Mouse (Mus musculus) G1E-ER4 (cell line): ENCODE data around the gene Arhgap28. TPM values are rescaled to one million over a fixed set of nuclear protein-coding genes. Genes with fewer than 3 reads are reported as not detected.

Experiments
- GATA1 ChIP-seq: IDR thresholded peaks from one replicate; pipeline ENCODE4 v1.8.0; 2012; ENCODE audit warnings: low read length, inconsistent platforms
- polyA plus RNA-seq: library from polyadenylated mRNA; stranded (reverse); fragments of >175 nt; gene quantifications from 2 replicates; pipeline ENCODE4 v1.2.3, GENCODE M21; 2012

Arhgap28 gene
- polyA plus RNA-seq, 1 experiment, result not detected

DNA sequence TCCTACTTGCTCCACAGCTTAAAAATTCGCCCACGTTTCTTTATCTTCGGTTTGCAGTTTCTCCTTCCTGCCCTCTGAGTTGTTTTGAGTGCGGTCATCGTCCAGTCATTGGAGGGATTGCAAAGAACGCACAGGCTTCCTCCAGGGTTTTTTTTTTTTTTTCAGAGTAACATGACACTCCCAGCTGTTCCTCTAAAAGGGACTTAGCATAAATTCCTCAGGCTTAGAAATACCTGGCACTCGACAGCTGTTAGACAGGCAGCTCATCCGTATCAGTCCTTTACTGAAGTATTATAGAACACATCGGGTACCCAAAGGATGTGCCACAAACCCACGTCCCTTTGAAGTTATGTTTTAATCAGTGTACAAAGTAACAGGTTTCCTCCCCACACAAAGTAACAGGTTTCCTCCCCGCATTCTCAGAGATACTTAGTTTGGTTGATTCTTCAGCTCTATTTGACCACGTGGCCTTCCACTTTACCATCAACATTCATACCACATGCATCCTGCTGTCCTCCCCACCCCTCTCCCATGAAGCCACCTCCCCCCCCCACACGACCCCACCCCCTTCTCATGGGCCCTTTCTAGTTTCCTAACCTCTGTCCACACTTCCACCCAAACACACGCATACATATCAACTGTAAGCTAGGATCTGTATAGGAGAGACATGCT, 7.7 kb downstream of the Arhgap28 start:
- no peak for TF ChIP-seq GATA1

DNA sequence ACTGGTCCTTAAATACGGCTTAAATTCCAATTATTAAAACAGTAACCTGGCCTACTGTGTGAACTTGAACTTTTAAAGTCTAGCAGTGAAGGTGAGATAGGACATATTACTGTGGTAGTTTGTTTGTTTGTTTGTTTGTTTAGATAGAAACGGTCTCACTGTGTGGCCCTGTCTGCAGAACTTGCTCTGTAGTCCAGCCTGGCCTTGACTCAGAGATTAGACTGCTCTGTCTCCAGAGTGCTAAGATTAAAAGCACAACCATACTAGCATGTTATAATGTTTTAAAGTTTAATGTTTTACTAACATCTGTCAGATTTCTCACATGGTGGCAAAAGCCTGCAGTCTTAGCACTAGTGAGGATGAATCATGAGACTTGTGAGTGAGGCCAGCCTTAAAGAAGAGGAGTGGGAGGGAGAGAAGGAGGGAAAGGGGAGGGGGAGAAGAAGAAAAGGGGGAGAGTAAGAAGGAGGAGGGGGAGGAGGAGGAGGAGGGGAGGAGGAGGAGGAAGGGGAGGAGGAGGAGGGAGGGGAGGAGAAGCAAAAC, 8.6 kb downstream of the Arhgap28 start:
- no peak for TF ChIP-seq GATA1

DNA sequence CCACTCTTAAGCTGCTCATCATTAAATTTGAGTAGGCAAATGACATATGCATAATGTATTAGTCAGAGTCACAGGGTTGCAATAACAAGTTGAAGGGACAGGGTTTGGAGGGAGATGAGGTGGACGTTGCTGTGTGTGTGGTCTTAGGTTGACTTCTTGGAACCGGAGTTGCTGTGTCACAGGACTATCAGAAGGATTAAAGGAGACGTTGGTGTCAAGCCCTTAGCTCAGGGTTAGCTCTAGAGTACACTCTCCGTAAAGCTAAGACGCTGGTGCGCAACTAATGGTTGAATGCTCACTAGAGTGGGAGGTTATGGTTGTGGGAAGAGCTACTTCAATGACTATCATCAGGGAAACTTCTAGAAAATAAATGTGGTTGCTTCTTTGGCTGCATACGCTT, 9.1 kb downstream of the Arhgap28 start:
- no peak for TF ChIP-seq GATA1

- TF ChIP-seq GATA1, result no peak
Measured at GRCm38 (mm10) chr17:67993371-67994045, 10.4 kb downstream of the Arhgap28 start.

DNA sequence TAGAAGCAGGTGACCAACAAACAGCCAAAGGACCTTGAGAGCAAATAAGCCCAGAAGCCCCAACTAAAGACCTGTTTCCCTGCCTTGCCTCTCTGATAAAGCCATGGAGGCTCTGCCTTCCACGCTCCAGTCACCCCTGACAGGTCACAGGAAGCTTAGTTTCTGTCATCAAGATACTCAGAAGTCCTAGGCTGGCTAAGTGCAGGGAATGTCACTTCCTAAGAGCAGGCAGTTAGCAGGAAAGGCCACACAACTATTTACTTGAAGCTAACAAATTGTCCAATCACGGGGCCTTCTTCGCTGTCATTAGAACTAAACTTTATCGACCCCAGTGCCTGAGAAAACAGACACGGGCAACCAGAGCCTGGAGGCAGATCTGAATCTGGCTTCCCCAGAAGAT, 14.2 kb downstream of the Arhgap28 start:
- no peak for TF ChIP-seq GATA1

DNA sequence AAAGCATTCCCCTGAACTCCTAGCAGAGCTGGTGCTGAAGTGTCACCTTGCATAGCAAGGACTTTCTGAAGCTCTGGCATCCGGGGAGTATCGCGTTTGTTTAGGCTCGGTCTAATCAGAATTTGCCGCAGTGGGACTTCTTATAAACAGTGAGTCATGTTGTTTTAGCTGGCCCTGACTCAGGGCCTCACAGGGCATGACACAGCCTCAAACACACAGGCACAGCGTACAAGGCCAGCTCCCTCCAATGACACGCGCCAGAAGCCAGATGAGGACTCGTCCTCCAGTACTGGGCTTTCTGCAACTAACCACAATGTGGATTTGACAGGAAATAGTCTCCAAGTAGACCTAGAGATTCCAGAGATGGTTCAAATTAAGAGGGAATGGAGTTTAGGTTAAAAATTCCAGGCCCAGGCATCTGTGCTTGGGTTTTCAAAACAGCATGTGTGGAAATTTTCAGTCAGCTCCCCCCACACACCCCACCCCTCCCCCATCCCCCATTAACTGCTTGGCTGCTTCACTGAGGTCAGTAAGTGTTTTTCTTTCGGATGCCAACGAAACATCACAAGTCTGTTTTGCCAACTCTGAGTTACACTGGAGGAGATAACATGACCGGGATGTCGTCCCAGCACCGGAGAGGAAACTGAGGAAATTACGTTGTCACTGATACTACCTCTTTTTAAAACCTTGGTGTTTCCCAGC, 14.8 kb downstream of the Arhgap28 start:
- TF ChIP-seq GATA1, result no peak

DNA sequence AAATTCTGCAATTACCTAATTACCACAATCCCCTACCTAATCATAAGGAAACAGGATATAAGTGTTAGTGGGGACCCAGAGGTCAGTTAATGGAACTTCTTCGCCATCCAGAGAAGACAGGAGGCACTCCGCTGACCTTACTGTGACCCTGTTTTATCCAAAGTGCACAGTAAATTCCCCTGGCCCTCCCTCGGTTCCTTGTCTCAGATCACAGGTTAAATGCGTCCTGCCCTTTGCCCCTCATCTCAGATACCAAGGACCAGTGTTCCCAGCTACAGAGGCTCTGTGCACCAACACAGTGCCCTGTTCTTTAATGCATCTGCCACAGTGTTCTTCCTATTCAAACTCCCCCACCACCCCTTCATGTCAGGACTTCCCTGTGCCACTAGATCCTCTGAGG, 18.4 kb downstream of the Arhgap28 start:
- no peak for TF ChIP-seq GATA1

GRCm38 (mm10) chr17:67980573-67980972, 23.3 kb downstream of the Arhgap28 start:
- TF ChIP-seq GATA1, result no peak

DNA sequence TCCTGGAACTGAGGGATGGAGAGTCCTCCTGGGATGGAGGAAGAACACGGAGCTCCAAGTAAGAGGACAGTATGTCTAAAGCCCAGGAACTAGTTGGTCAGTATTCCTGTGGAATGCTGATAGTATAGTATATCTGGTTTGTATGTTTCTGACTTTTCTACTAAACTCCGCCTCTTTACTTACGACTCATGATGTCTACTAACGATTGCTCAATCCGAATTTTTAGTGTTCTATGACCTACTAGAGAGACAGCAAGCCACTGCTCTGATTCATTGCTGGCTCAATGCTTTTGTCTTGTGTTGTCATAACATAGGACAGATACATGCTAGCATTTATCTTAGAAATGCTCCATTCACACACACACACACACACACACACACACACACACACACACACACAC, 24.7 kb downstream of the Arhgap28 start:
- no peak for TF ChIP-seq GATA1

GRCm38 (mm10) chr17:67978786-67979185, 25.1 kb downstream of the Arhgap28 start:
- no peak for TF ChIP-seq GATA1

GRCm38 (mm10) chr17:67976465-67976864, 27.5 kb downstream of the Arhgap28 start:
- TF ChIP-seq GATA1, result no peak

DNA sequence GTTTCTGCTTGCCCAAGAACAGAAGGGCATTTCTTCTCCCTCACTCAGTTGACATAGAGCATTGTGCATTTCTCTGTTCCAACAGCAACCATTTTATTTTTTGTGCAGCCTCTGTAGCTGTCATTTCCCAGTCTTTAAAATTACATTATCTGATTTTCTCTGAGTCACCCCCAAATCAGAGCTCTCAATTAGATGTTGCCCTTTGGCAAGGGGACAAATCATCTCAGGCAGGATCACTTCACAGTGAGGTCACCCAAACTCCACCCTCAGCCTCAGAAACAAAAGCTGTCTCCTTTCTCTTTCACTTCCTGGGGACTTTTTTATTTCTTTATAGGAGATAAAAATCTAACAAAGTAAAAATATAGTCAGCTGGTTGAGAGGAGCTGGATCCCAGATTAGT, 27.9 kb downstream of the Arhgap28 start:
- no peak for TF ChIP-seq GATA1

DNA sequence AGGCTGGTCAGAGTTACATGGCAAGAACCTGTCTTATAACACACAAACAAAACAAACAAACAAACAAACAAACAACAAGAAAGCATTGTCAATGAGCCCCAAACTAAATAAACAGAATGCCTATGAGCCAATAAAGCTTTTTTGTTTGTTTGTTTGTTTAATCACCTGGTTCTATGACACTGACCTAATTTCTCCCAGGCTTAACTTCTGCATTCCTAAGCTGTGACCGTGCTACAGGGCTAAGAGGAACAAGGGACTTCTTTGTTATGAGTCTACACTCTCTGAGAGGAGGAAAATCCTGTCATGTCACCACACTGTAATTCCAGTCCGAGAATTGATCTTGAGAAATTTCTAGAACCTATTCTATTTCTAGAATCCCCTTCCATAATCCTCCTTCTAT, 29.2 kb downstream of the Arhgap28 start:
- TF ChIP-seq GATA1, result no peak

DNA sequence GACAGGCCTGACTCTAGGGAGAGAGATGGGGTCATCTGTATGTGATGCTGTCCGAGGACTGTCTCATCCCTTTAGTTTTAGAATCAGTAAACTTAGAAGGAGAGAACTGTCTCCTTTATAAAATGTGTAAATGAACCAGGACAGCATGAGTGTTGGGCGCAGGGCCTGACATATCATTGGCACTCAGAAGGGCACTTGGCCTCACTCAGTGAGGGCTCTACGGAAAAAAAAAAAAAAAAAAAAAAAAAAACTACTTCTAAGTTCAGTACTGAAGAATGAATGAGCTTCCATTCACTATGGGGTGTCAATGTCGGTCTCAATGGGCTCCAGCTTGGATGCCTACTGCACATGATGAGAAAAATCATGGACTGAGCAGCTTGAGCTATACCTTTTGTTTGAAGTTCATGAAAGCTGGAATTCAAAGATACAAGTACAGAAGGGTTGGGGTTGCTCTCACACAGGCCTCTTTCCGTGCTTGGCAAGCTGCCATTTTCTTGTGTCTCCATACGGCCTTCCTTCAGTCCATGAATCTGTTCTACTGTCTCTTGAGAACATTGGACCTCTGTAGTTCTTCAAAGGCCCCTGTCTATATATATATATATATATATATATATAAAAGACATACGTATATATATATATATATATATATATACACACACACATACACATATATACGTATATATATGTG, 36.9 kb downstream of the Arhgap28 start:
- TF ChIP-seq GATA1, result no peak

DNA sequence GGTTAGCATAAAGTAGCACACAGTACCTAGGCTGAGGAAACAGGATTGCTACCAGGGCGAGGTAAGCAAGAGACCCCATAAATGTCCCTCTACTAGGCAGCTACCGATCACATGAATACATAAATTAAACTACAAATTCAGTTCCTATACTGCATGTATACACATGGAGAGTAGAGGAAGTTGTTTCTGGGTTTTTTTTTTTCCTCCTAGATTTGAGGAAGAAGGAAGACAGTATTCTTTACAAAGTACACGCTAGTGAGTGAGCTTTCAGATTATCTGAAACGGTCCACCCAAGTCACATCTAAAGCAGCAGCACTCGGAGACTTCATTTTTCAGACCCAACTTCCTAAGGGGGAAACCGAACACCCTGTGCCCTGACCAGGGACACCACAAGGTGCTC, 41.1 kb downstream of the Arhgap28 start:
- TF ChIP-seq GATA1, result no peak

DNA sequence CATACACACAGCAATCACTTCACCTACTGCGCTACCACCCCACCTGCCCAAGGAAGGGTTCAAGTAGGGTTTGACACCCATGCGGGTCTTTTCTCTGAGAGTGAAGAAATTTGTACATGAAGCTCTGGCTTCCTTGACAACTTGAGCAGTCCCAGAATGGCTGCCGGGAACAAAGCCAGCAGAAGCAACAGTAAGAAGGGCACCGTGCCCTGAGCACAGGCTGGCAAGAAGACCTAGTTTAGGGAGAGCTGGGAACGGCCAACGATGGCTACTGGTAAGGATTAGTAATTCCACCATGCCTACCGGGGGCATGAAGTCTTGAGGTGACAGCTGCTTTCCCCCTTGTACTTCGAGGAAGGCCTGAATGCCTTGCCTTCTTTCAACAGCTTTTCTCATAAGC, 41.9 kb downstream of the Arhgap28 start:
- TF ChIP-seq GATA1, result no peak
